Mouse (Mus musculus) heart, postnatal 25 days (tissue): ENCODE measurements around the gene Crlf3. TPM values are rescaled to one million over a fixed set of nuclear protein-coding genes. Genes with fewer than 3 reads are reported as not detected.

Experiments
- DNase-seq: peaks from one replicate; pipeline ENCODE4 v3.0.0; 2022; ENCODE audit warnings: low spot score
- intact Hi-C: fragments of 180-260 bp; cut with DNase I; formaldehyde crosslinking; loops from one replicate; pipeline ENCODE4 v1.15.1; 2025
- total RNA-seq, 2 experiments: library from RNA; stranded (reverse); gene quantifications; 2 replicates each; pipeline ENCODE4 v1.2.3; 2021

Crlf3 gene
- total RNA-seq: 10 to 100 TPM; 13.5 to 14.3 TPM

- peak; percentile 90 for DNase-seq
- intact Hi-C loops: loop anchor here (10.0 kb wide), 1 partner anchor 124 kb away; the partner anchor contains the start of gene Rhot1
Observed at GRCm38 (mm10) chr11:80080826-80081728, at the start of gene Crlf3. TSS of gene Crlf3 (minus strand) at chr11:80080991.

GRCm38 (mm10) chr11:80116411-80116810, 35.6 kb upstream of the Crlf3 start:
- DNase-seq: no peak
- intact Hi-C loops: no loop called here

DNA sequence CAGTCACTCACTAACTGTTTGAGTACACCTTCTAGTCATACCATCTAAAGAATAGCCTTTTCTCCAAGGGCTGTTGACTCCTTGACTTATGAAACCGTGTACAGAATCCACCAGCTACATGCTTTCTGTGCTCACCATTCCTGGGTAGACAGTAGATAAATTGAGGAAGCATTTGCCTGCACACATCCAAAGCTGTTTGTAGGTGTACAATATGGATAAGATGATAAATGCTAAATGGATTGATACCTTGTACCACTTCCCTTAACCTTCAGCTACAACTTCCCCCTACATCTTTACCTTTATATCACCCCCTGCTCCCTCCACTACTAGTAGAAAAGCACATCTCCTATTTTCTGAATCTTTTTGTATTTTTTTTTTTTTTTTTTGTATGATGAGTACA, 23.6 kb upstream of the Crlf3 start:
- intact Hi-C loops: no loop called here

GRCm38 (mm10) chr11:80101298-80101697, 20.5 kb upstream of the Crlf3 start:
- intact Hi-C loops: no loop called here
- DNase-seq: no peak

More for the DNA sequence above, 23.6 kb upstream of the Crlf3 start:
- no peak for DNase-seq

DNA sequence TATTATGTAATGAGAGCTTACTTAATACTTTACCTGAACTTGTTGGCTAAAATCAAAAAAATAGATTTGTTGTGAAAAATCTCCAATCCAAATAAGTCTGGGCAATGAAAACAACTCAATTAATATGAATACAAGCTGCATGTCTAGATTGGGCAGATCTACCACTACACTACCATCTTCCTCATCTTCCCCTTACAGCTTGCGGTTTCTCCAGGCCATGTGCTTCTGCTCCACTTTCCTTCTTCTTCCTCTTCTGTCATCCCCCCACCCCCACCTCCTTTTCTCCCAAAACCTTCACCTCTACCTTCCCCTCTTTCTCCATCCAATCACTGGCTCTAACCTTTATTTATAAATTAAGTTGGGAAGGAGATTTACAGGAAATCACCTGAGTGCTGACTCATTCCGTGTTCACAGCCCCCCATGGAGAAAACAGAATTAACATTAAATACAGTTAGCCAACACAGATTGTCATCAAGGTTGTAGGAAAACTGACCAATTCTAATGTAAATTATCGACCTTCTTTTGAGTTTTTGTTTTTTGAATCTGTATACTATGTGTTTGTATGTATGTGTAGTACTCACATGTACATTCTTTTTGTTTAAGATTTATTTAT, 17.8 kb upstream of the Crlf3 start:
- no peak for DNase-seq
- intact Hi-C loops: no loop called here

DNA sequence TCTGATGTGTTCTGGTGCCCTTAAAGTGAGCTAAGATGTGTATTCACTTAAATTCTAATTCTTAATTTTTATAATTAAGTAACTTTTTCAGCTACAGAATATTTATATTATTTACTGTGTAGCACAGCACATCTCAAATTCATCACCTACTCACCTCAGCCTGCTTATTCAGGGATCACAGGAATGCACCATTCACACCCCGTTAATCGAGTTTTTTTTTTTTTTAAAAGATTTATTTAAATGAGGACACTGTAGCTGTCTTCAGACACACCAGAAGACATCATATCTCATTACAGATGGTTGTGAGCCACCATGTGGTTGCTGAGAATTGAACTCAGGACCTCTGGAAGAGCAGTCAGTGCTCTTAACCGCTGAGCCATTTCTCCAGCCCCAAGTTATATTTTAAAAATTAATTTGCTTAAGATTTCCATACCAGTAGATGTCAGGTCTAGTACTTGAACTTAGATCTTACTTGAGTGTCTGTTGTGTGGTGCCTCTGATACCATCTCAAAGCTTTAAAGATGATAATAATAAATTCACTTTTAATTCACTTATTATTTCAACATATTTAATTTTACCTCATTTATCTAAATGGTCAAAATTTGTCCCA, 9.9 kb upstream of the Crlf3 start:
- intact Hi-C loops: no loop called here
- DNase-seq: no peak

- DNase-seq: no peak
- intact Hi-C loops: loop anchor here (5.0 to 10.0 kb wide), 3 partner anchors 92 to 267 kb away; partner anchors contain the start of genes Rhot1 and Rnf135
Observed at GRCm38 (mm10) chr11:80089817-80090214, 9.0 kb upstream of the Crlf3 start.

DNA sequence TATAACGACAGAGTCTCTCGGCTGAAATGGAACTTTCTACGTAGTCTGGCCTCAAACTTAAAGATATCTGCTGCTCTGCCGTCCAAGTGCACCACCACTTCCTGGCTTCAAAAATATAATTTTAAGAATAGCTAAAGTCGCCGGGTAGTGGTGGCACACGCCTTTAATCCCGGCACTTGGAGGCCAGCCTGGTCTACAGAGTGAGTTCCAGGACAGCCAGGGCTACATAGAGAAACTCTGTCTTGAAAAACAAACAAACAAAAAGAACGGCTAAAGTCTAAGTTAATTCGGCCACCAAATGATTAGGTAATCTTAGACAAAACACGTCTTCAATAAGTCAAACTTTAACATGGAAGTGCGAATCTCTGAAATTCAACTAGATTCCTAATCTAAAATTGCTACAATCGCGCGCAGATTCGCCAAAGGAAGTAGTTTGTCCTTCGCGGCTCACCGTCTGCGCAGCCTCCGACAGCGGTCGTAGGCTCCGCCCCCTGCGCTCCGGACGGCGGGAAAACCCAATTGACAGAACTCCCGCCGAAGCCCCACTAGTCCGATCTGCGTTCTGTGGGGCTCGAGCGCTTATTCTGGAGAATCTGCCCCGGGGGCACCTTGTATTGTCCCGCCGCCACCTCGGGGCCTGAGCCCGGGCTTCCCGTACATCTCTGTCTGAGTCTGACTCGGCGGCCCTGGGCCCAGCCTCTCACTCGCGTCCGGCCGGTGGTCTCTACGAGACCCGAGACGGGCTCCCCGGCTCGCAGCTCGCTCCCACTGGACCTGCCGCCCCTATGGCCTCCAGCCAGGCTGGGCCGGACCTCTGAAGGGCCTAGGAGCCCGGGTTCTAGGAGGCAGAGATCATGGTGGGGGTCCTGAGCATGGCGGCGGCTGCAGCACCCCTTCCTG, 8.4 kb upstream of the Crlf3 start, which contains the start of gene Atad5:
TSS of gene Atad5 (plus strand) at position 484 of the 900 bp plus-strand sequence.
- peak; percentile 69 for DNase-seq
- intact Hi-C loops: loop anchor here (5.0 to 10.0 kb wide), 3 partner anchors 93 to 268 kb away; partner anchors contain the start of genes Rhot1 and Rnf135

DNA sequence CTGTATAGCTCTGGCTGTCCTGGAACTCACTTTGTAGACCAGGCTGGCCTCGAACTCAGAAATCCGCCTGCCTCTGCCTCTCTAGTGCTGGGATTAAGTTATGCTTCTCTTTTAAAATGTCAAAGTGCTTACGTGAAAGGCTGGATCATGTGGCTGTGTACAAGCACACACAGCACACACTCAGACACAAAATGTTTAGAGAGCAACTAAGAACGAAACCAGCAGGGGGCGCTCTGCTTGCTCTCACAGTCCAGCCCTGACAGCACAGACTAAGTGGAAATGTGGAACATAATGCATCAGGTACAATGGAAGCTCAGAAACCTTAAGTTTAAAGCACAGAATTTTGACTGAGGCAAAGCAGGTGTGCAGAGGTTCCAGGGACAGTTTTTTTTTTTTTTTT, 6.1 kb upstream of the Crlf3 start:
- peak; percentile 48 for DNase-seq
- intact Hi-C loops: loop anchor here (5.0 to 10.0 kb wide), 3 partner anchors 95 to 270 kb away; partner anchors contain the start of genes Rhot1 and Rnf135

- intact Hi-C loops: loop anchor here (5.0 to 10.0 kb wide), 3 partner anchors 97 to 272 kb away; partner anchors contain the start of genes Rhot1 and Rnf135
- no peak for DNase-seq
Observed at GRCm38 (mm10) chr11:80085356-80086055, 4.7 kb upstream of the Crlf3 start.

DNA sequence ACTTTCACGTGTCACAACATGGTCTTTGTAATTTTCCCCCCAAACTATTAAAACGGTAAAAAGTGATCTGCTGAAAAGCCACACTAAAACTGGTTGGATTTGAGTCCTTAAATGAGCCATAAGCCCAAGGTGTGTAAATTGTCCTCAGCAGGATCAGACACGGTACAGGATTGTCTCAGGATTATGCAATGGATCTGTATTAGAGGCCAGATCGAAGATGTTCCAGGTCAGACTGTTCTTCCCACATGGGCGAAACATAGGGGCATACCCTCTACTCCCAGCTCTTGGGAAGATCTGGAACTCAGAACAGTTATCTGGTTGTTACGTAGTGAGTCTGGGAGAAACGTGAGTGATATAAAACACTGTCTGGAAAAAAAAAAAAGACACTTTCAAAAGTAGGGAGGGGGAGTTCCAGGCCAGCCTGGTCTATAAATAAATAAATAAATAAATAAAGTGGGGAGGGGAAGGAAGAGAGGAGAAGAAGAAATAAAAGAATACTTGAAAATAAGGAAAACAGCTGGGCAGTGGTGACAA, 1.1 kb upstream of the Crlf3 start:
- intact Hi-C loops: loop anchor here (10.0 kb wide), 1 partner anchor 123 kb away; the partner anchor contains the start of gene Rhot1
- no peak for DNase-seq

GRCm38 (mm10) chr11:80080381-80080825, 388 bp downstream of the Crlf3 start:
- intact Hi-C loops: loop anchor here (10.0 kb wide), 1 partner anchor 124 kb away; the partner anchor contains the start of gene Rhot1
- peak; percentile 15 for DNase-seq

DNA sequence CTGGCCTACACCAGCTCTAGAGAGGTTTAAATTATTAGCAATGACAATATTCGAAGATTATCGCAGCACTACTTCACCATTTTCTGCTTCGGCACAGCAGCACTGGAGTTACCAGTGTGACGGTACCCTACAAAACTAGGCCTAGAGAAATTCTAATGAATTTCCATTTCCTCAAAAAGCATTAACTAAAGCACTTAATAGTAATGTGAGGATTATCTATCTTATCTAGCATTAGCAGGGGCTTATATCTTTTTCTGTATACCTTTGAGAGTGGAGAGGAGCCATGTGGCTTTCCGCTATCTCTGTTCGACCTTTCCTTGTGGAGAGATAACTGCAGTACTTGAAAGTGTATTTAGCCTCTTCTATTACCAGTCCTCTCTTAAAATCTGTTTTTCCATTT, 1.0 kb downstream of the Crlf3 start:
- DNase-seq: no peak
- intact Hi-C loops: loop anchor here (10.0 kb wide), 1 partner anchor 125 kb away; the partner anchor contains the start of gene Rhot1

- DNase-seq: no peak
- intact Hi-C loops: no loop called here
Observed at GRCm38 (mm10) chr11:80078831-80079230, 2.0 kb downstream of the Crlf3 start.

- intact Hi-C loops: no loop called here
- DNase-seq: no peak
Observed at GRCm38 (mm10) chr11:80077784-80078545, 2.8 kb downstream of the Crlf3 start.

- intact Hi-C loops: no loop called here
- no peak for DNase-seq
Observed at GRCm38 (mm10) chr11:80075608-80076277, 5.0 kb downstream of the Crlf3 start.

- intact Hi-C loops: no loop called here
- no peak for DNase-seq
Observed at GRCm38 (mm10) chr11:80072365-80072764, 8.4 kb downstream of the Crlf3 start.
